Mouse (Mus musculus) hindbrain, embryonic 10.5 days (tissue): ENCODE measurements around the gene N4bp3. TPM values are rescaled to one million over a fixed set of nuclear protein-coding genes. Genes with fewer than 3 reads are reported as not detected.
A peak's percentile ranks its signal among the peaks of the same experiment; 100 is the strongest.
"Not testable (repeated sequence)": the region's sequence is repeated elsewhere in the genome, so short reads cannot be mapped to it uniquely, and the experiment has no call there.

ENCODE experiments used
- DNase-seq: peaks from one replicate; pipeline ENCODE4 v3.0.0-alpha.2; 2017; ENCODE audit warnings: low spot score
- H3K27ac ChIP-seq: fragments of 300-500 bp; sonication (generic); 2 replicates; pipeline ENCODE4 v1.5.1; 2016; ENCODE audit warnings: mild to moderate bottlenecking, moderate library complexity
- H3K27me3 ChIP-seq: fragments of 300-500 bp; sonication (generic); 2 replicates; pipeline ENCODE4 v1.6.1; 2016; ENCODE audit warnings: mild to moderate bottlenecking; ENCODE audit not compliant: poor library complexity, insufficient read depth, severe bottlenecking
- H3K36me3 ChIP-seq: fragments of 300-500 bp; sonication (generic); 2 replicates; pipeline ENCODE4 v1.6.1; 2016; ENCODE audit warnings: mild to moderate bottlenecking, moderate library complexity
- H3K4me1 ChIP-seq: fragments of 300-500 bp; sonication (generic); replicated peaks from 2 replicates; pipeline ENCODE4 v1.6.1; 2016; ENCODE audit warnings: mild to moderate bottlenecking
- H3K4me3 ChIP-seq: fragments of 300-500 bp; sonication (generic); 2 replicates; pipeline ENCODE4 v1.5.1; 2016; ENCODE audit warnings: mild to moderate bottlenecking, moderate library complexity
- H3K9me3 ChIP-seq: fragments of 300-500 bp; sonication (generic); 2 replicates; pipeline ENCODE4 v1.6.1; 2016; ENCODE audit warnings: mild to moderate bottlenecking, moderate library complexity
- WGBS: fragments of 180-500 bp; shearing (Covaris S2); methylation state at CpG from one replicate; pipeline ENCODE4 v1.1.7; 2016; 5-methylcytosine and 5-hydroxymethylcytosine counted together
- polyA plus RNA-seq: library from polyadenylated mRNA; unstranded; fragments of >200 nt; fragmentation: Nextera tagmentation; extraction: Ambion mirVana; gene quantifications from 2 replicates; pipeline ENCODE4 v1.2.1, GENCODE M21; 2016

N4bp3 gene
- polyA plus RNA-seq, 1 experiment from 2014 or later = 18.3 TPM

- peaks cover 36% of the 10 kb centered on the region for H3K36me3 ChIP-seq
- under 1% methylated on average over 51 of the region's 51 CpGs for WGBS
- H3K27ac ChIP-seq = peak within 1 kb of the TSS; percentile 90
- peak; percentile 96 for DNase-seq
- H3K9me3 ChIP-seq = no peaks in the 10 kb centered on the region
- H3K4me3 ChIP-seq = peak within 1 kb of the TSS; percentile 91
- H3K4me1 ChIP-seq = peaks cover 32% of the 10 kb centered on the region
- no peaks in the 10 kb centered on the region for H3K27me3 ChIP-seq
Observed at GRCm38 (mm10) chr11:51619409-51620060, 31.1 kb downstream of the N4bp3 start, which contains the start of gene Nhp2. TSS of gene Nhp2 (plus strand) at chr11:51619735.

- Histone ChIP-seq H3K9me3 (no peaks in the 10 kb centered on the region), H3K4me3 (peak overlapping the region; percentile 91), H3K4me1 (peaks cover 32% of the 10 kb centered on the region), H3K27me3 (no peaks in the 10 kb centered on the region), H3K27ac (peak overlapping the region; percentile 90), H3K36me3 (peaks cover 30% of the 10 kb centered on the region)
- WGBS = 49% methylated on average over 8 of the region's 8 CpGs
- no peak for DNase-seq
Observed at GRCm38 (mm10) chr11:51618894-51619408, 31.7 kb downstream of the N4bp3 start.

DNA sequence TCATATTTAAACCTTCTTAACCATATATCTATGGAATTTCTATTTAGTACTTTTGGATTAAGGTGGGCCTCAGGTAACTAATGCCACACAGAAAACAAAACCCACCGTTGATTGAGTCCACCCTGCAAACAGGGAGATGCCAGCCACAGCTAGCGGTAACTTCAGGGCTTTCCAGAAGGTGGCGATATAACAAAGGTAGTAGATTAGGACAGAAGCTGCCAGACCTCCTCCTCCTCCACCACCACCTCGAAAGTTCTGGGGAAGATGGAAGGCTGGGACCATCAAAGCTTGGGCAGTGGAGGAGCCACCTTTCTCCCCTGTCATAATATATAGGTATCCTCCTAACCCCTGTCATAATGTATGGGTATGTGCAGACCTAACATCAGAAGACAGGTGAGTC is 32.9 kb downstream of the N4bp3 start:
- peaks cover 32% of the 10 kb centered on the region for H3K4me1 ChIP-seq
- no peaks in the 10 kb centered on the region for H3K27me3 ChIP-seq
- 12% methylated on average over 4 of the region's 4 CpGs for WGBS
- DNase-seq = peak; percentile 69
- H3K27ac ChIP-seq = no peak overlapping the region
- H3K4me3 ChIP-seq = no peak overlapping the region
- peaks cover 18% of the 10 kb centered on the region for H3K36me3 ChIP-seq
- no peaks in the 10 kb centered on the region for H3K9me3 ChIP-seq

DNA sequence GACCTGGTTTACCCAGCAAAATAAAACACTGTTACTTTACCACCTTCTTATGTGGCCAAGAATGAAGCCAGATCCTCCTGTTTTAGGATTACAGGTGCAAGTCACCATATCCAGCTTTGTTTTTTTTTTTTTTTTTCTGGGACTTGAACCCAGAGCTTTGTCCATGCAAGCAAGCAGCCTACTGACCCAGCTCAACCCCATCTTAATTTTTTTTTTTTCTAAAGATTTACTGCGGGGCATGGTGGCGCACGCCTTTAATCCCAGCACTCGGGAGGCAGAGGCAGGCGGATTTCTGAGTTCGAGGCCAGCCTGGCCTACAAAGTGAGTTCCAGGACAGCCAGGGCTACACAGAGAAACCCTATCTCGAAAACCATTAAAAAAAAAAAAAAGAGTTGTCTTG is 34.5 kb downstream of the N4bp3 start:
- peaks cover 28% of the 10 kb centered on the region for H3K4me1 ChIP-seq
- H3K36me3 ChIP-seq, H3K9me3 ChIP-seq, H3K27me3 ChIP-seq, DNase-seq: not testable (repeated sequence)
- peak overlapping the region; percentile 48 for H3K4me3 ChIP-seq
- peak overlapping the region; percentile 87 for H3K27ac ChIP-seq
- WGBS = 94% methylated on average over 7 of the region's 7 CpGs

- Histone ChIP-seq H3K4me3 (peak overlapping the region; percentile 48), H3K27ac (peak overlapping the region; percentile 87), H3K27me3 (no peaks in the 10 kb centered on the region), H3K9me3 (no peaks in the 10 kb centered on the region), H3K36me3 (no peaks in the 10 kb centered on the region), H3K4me1 (peaks cover 23% of the 10 kb centered on the region)
- peak; percentile 73 for DNase-seq
- WGBS = 4% methylated on average over 14 of the region's 14 CpGs
Observed at GRCm38 (mm10) chr11:51615601-51616000, 35.0 kb downstream of the N4bp3 start.

GRCm38 (mm10) chr11:51615129-51615528 is 35.5 kb downstream of the N4bp3 start:
- peaks cover 18% of the 10 kb centered on the region for H3K4me1 ChIP-seq
- DNase-seq = no peak
- WGBS = 53% methylated on average over 7 of the region's 7 CpGs
- H3K9me3 ChIP-seq = no peaks in the 10 kb centered on the region
- no peaks in the 10 kb centered on the region for H3K27me3 ChIP-seq
- H3K27ac ChIP-seq = peak overlapping the region; percentile 87
- no peaks in the 10 kb centered on the region for H3K36me3 ChIP-seq
- H3K4me3 ChIP-seq = peak overlapping the region; percentile 48

DNA sequence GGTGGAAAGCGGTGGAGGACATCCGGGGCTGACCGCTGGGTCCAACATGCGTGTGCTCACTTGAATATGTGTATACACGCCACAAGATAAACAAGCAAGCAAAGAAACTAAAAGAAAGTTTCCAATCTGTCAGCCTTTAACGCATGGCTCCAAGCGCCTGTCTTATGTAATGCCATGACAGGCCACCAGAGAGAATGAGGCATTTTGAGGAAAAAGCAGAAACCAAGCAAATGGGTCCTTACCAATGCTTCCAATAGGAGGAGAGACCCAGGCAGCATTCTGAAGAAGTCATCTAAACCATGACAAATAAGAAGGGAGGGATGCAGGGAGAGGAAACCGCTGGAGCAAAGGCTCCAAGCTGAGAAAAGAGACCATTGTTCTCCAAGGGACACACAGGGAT is 36.4 kb downstream of the N4bp3 start:
- no peak for DNase-seq
- WGBS = 79% methylated on average over 8 of the region's 8 CpGs

DNA sequence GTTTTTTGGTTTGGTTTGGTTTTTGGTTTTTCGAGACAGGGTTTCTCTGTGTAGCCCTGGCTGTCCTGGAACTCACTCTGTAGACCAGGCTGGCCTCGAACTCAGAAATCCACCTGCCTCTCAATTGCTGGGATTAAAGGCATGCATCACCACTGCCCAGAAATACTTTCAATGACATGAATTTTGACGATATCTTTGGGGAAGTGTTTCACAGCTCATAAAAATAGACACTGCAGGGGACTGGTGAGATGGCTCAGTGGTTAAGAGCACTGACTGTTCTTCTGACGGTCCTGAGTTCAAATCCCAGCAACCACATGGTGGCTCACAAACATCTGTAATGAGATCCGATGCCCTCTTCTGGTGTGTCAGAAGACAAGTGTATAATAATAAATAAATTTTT is 40.7 kb downstream of the N4bp3 start:
- WGBS = 85% methylated on average over 5 of the region's 5 CpGs
- peaks cover 15% of the 10 kb centered on the region for H3K4me1 ChIP-seq
- not testable (repeated sequence) for H3K36me3 ChIP-seq, H3K27me3 ChIP-seq, H3K9me3 ChIP-seq, H3K27ac ChIP-seq, DNase-seq, H3K4me3 ChIP-seq

More for the DNA sequence above, 36.4 kb downstream of the N4bp3 start:
- H3K36me3 ChIP-seq = no peaks in the 10 kb centered on the region
- no peak overlapping the region for H3K4me3 ChIP-seq
- peak overlapping the region; percentile 0; the same call in 1 of the 2 replicates for H3K27ac ChIP-seq
- peaks cover 16% of the 10 kb centered on the region for H3K4me1 ChIP-seq
- no peaks in the 10 kb centered on the region for H3K27me3 ChIP-seq
- no peaks in the 10 kb centered on the region for H3K9me3 ChIP-seq

GRCm38 (mm10) chr11:51609266-51609909 is 41.3 kb downstream of the N4bp3 start:
- WGBS = 88% methylated on average over 3 of the region's 3 CpGs

DNA sequence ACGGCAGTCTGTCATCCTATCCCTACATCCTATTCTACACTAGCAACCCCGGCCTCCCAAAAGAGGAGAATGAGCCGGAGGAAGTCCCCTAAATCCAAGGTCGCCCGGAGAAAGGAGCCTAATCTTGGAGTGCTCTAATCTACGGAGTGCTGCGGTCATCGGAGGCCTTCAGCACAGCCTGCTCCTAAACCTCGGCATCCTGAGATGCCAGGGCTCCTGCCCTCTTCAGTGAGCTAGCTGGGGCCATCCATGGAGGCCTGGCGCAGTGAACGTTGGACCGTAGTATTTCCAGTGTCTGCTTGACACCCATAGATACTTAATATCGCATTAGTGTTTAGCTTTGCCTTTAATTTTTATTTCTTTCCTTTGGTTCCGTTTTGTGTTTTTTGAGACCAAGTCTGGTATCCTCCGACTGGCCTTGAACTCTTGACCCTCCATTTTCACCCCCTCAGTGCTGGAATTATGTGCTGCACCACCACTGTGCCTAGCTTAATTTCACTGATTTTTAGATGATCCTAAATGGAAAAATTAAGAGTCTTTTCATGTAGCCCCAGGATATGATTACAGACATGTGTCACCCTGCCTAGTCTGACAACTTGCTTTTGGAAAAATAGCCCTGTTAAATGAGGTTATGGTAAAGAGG is 43.4 kb downstream of the N4bp3 start:
- DNase-seq = no peak
- Histone ChIP-seq H3K27me3 (no peaks in the 10 kb centered on the region), H3K27ac (peak overlapping the region; percentile 100), H3K36me3 (peaks cover 37% of the 10 kb centered on the region), H3K4me3 (peak overlapping the region; percentile 99), H3K9me3 (no peaks in the 10 kb centered on the region), H3K4me1 (peaks cover 39% of the 10 kb centered on the region)
- 11% methylated on average over 15 of the region's 15 CpGs for WGBS

More at GRCm38 (mm10) chr11:51609266-51609909, 41.3 kb downstream of the N4bp3 start:
- no peak for DNase-seq
- H3K27ac ChIP-seq = no peak overlapping the region
- no peaks in the 10 kb centered on the region for H3K9me3 ChIP-seq
- no peak overlapping the region for H3K4me3 ChIP-seq
- H3K4me1 ChIP-seq = peaks cover 18% of the 10 kb centered on the region
- H3K36me3 ChIP-seq = peaks cover 15% of the 10 kb centered on the region
- H3K27me3 ChIP-seq = no peaks in the 10 kb centered on the region

DNA sequence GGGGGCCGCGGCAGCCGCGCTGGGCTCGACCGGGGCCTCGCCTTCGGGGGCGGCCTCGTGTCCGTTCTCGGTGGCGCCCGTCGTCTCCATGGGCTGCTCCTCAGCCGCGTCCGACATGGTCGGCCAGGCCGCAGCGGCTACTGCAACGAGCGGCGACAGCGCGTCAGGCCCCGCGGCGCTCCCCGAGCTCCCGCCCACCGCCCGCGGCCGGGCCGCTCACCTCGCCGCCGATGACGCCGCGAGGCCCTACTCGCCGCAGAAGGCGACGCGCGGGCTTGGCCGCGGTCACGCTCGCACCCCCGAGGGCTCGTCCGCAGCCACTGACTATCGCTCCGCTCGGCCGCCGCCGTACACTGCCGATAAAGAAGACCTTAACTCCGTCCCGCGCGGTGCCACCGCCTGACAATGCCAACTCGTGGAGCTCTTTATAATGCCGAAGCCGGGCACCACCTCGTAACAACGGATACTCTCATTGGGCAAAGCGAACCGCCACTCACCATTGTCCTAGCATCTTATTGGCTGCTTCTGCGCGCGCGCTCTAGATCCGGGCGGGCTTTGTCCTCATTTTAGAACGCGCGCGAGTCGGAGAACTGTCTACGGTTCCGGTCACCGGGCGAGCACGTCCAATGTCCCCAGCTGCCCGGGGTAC is 44.1 kb downstream of the N4bp3 start, which contains the start of gene Hnrnpab:
Gene Hnrnpab, minus strand, starts transcription at position 401 of the 649 bp plus-strand sequence.
- WGBS = under 1% methylated on average over 91 of the region's 91 CpGs
- Histone ChIP-seq H3K4me3 (peak within 1 kb of the TSS; percentile 99), H3K4me1 (peaks cover 45% of the 10 kb centered on the region), H3K27me3 (no peaks in the 10 kb centered on the region), H3K9me3 (no peaks in the 10 kb centered on the region), H3K27ac (peak within 1 kb of the TSS; percentile 100), H3K36me3 (peaks cover 43% of the 10 kb centered on the region)
- peak; percentile 98 for DNase-seq

GRCm38 (mm10) chr11:51605602-51606446 is 44.8 kb downstream of the N4bp3 start:
- H3K36me3 ChIP-seq = peaks cover 51% of the 10 kb centered on the region
- peak overlapping the region; percentile 99 for H3K4me3 ChIP-seq
- H3K27ac ChIP-seq = peak overlapping the region; percentile 100
- H3K27me3 ChIP-seq = no peaks in the 10 kb centered on the region
- peak; percentile 77 for DNase-seq
- WGBS = under 1% methylated on average over 81 of the region's 81 CpGs
- peaks cover 51% of the 10 kb centered on the region for H3K4me1 ChIP-seq
- no peaks in the 10 kb centered on the region for H3K9me3 ChIP-seq
